Mouse (Mus musculus) frontal cortex, adult (tissue): ENCODE measurements at regions not wholly inside any gene's neighbourhood (a gene's known extent, or its start where the extent isn't known, plus 50 kb on each side); places are given as distances from the start of the nearest gene placed in this dataset.
"Not testable (repeated sequence)": the region's sequence is repeated elsewhere in the genome, so short reads cannot be mapped to it uniquely, and the experiment has no call there.

Experiments
- ATAC-seq: cut with Nextera tagmentation; 2 replicates; pipeline ENCODE4 v1.9.2; 2017; ENCODE audit warnings: mild to moderate bottlenecking, moderate library complexity, mixed read lengths; ENCODE audit not compliant: low TSS enrichment

- no peak for ATAC-seq
Measured at GRCm38 (mm10) chr17:13488608-13489324, 134.4 kb downstream of the Tcp10c start.

GRCm38 (mm10) chr17:13492239-13492638 is 137.9 kb downstream of the Tcp10c start:
- ATAC-seq, result not testable (repeated sequence)

DNA sequence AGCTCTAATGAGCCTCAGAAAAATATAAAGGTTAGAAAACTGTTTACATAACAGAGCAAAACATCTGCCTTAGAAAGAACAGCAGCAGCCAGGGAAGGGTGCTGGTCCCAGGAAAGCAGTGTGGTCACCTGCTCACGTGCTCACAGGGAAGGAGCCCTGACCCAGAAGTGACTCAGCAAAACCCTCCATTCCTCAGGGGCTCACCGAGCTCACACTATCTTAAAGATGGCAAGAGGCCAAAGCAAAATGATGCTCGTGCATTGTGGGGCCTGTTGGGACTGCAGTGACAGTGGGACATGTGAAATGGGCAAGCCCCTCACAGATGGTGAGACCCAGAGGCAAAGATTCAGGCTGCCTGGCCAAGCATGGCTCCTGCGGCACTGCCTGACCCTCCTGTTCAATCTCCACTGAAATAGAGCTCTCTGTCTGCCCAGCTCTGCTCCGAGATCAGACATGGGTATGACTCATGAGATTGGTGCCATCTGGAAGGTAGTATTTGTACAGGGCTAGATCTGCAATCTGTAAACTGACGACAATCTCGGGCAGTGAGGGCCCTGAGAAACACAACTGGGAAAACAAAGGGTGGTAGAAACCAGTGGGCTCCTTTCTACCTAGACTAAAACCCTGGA is 138.4 kb downstream of the Tcp10c start:
- ATAC-seq, result peak; percentile 92

- ATAC-seq, result not testable (repeated sequence)
Measured at GRCm38 (mm10) chr17:13493866-13494265, 139.5 kb downstream of the Tcp10c start.

DNA sequence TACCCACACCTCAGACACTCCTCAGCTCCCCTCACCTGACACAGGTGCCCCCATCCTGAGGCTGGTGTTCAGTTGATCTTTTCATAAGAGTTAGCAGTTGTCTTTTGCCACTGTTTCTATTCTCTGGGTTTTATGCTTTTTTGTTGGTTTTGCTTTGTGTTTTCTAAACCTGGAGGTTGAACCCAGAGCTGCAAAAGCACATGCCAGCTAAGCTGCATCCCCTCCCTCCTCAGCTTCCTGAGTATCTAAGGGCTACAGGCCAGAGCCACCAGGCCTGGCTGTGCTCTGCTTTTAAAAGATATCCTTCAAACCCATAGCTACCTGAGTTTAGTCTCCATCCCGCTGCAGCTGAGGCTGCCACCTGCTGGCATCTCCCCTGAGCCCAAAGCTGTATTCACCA is 140.1 kb downstream of the Tcp10c start:
- not testable (repeated sequence) for ATAC-seq

DNA sequence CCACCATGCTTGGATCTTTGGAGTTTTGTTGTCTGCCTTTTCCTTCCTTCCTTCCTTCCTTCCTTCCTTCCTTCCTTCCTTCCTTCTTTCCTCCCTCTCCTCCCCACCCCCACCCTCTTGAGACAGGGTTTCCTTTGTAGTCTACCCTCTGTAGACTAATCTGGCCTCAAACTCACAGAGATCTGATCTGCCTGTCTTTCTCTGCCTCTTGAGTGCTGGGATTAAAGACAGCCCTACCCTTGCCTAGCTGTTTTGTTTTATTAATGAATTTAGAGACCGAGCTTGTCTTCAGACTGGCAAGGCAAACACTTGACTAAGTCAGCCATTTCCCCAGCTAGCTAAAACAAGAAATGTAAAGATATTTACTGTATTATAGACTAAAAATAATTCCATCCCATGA is 150.0 kb downstream of the Tcp10c start:
- ATAC-seq, result not testable (repeated sequence)

DNA sequence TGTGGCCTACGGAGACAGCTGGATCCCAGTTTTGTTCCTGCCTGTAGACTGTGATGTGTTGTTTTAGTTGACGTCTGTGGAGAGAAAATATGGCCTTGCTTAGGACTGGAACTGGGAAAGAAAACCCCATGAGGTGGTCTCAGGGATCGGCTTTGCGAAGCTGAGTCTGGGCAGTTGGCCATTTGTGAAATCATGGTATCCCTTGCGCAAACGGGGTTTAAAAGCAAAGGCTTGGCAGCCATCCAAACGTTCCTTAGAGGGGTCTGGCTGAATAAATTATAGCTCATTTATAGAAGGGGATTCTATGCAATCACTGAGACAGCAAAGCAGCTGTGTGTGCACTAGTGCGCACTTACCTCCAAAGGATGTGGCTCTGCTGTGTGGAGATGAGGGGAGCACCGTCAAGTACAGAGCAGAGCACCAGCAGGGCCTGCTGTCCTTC is 150.5 kb downstream of the Tcp10c start:
- ATAC-seq, result not testable (repeated sequence)

- not testable (repeated sequence) for ATAC-seq
Measured at GRCm38 (mm10) chr17:13507397-13508063, 153.2 kb downstream of the Tcp10c start.

- not testable (repeated sequence) for ATAC-seq
Measured at GRCm38 (mm10) chr17:13519409-13520201, 165.2 kb downstream of the Tcp10c start.

- ATAC-seq, result not testable (repeated sequence)
Measured at GRCm38 (mm10) chr17:13532579-13532978, 178.2 kb downstream of the Tcp10c start.

GRCm38 (mm10) chr17:13540446-13541241 is 186.3 kb downstream of the Tcp10c start:
- ATAC-seq, result no peak

- no peak for ATAC-seq
Measured at GRCm38 (mm10) chr17:13541249-13541648, 186.9 kb downstream of the Tcp10c start.

DNA sequence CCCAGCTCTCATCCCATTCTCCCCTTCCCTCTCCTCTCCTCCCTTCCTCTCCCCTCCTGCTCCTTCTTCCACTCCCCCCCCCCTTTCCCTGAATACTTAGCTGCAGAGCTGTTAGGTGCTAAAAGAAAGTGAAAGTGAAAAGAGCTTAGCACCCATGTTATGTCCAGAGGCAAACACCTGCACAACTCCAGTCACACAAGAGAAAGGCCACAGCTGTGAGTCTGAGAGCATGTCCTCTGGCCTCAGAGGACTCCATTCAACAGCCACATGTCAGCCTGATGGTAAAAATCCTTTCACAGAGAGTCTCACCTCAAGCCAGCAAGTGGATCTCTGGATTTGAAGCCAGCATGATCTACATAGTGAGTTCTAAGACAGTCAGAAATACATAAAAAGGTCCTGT is 187.9 kb downstream of the Tcp10c start:
- no peak for ATAC-seq

DNA sequence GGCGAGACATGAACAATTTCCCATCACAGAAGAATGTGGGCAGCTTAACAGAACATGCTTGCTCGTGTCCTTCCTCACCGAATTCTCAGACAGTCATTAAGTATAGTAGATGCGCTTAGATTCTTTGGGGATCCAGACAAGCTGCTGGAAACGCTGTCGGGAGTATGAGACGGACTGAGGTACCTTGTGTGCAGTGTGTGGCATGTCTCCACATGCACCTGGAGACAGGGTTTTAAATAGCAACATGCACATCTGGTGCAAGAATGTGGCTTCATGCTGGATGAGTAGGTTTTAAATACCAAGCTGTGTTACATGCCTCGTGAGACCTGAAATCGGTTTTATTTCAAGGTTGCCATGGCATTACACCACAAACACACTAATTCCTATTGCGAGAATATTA is 188.5 kb downstream of the Tcp10c start:
- no peak for ATAC-seq

DNA sequence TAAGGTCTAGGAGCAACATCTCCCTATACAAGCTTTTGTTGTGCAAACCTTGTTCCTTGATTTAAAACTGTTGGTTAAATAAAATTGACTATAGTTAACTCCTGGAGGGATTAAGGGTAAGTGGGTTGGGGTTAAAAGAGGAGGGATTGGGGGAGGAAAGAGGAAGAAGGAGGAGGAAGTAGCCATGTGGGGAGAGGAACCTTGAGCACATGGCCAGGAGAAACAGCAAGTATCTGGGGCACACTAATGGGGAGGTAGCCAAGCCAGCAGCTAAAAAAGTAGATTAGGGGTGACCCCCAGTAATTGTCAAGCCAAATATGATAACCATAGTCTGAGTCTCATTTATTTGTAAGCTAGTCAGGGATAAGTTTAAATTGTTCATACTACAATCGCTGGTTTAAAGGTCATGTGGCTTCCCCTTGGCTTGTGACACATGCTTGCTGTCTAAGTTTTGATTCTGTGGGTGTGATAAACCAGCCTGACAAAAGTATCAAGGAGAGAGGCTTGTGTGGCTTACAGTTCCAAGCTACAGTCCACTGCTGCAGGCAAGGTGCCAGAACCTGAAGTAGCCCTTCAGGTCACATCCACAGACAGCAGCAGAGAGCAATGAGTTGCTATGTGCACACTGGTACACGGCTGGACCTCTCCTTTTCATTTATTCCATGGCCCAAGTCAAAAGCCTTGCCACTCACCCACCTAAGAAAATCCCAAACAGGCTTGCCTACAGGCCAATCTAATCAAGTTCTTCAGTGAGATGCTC is 189.8 kb downstream of the Tcp10c start:
- ATAC-seq, result no peak

DNA sequence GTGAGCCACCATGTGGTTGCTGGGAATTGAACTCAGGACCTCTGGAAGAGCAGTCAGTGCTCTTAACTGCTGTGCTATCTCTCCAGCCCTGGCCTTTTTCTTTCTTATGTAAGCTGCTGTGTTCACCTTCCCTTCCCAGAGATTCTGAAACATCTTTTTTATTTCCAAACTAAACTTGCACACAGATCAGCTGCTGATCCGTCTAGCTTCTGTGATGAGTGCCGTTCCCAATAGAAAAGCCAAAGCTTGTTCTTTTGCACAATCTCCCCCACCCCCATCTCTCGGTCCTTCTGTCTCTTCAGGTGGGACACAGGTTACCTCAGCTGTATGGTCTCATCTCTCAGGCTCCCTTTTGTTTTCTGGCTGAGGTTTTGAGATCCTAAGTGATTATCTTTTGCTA is 191.9 kb downstream of the Tcp10c start:
- ATAC-seq, result peak; percentile 45; the same call in 1 of the 2 replicates

DNA sequence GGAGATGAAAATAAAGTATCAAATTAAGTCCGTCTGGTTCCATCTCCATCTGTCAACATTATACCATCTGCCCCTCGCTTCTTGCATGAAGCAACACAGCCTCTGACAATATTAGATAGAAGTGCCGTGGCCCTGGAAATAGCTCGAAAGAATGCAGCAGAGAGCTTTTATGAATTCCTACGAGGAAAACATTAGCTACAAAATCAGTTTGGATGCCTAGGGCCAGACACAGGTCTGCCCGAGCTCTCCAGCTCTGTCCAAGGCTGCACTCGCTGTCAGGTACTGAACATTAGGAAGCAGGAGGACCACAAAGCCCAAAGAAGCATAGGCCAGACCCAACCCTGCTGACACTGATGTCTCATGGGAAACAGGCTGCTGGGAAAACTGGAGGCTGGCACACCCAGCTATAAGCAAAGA is 192.3 kb downstream of the Tcp10c start:
- ATAC-seq, result peak; percentile 67

- ATAC-seq, result no peak
Measured at GRCm38 (mm10) chr17:13547657-13548360, 193.4 kb downstream of the Tcp10c start.

- no peak for ATAC-seq
Measured at GRCm38 (mm10) chr17:13549975-13550895, 195.9 kb downstream of the Tcp10c start.
